Mouse (Mus musculus): ENCODE measurements around the gene Ntan1. TPM values are rescaled to one million over a fixed set of nuclear protein-coding genes. Genes with fewer than 3 reads are reported as not detected.

The Ntan1 gene
- polyA plus RNA-seq, 1 experiment from 2014 or later = 216 TPM

GRCm38 (mm10) chr16:13819806-13820500 lies 1.3 kb downstream of the Ntan1 start:
- 29% methylated on average over 12 of the region's 12 CpGs for WGBS
- H3K9me3 ChIP-seq (ENCODE audit: control insufficient read depth, low read depth, low read length) = no peaks in the 10 kb centered on the region
- H3K4me1 ChIP-seq (ENCODE audit: control insufficient read depth, insufficient read depth, low read length) = peaks cover 10% of the 10 kb centered on the region
- H3K4me2 ChIP-seq (replicated peaks; ENCODE audit: low read depth, low read length) = peak overlapping the region; percentile 77
- H3K27ac ChIP-seq (ENCODE audit: low read length) = peak overlapping the region; percentile 96; the same call in 1 of the 2 replicates
- H3K36me3 ChIP-seq (ENCODE audit: control insufficient read depth, insufficient read depth, low read length) = peaks cover 3% of the 10 kb centered on the region; the same call in 1 of the 2 replicates
- ATAC-seq (ENCODE audit: insufficient number of reproducible peaks, insufficient read depth, low FRiP score, low read depth) = no peak
- H3K9ac ChIP-seq (replicated peaks; ENCODE audit: low read depth, low read length) = peak overlapping the region; percentile 73
- peak overlapping the region; percentile 76 for H3K4me3 ChIP-seq (ENCODE audit: low read depth, low read length)
- no peaks in the 10 kb centered on the region for H3K27me3 ChIP-seq (ENCODE audit: control insufficient read depth, insufficient read depth, low read length)

- Histone ChIP-seq H3K27ac (ENCODE audit: low read length) (no peak overlapping the region), H3K9ac (replicated peaks; ENCODE audit: low read depth, low read length) (no peak overlapping the region), H3K4me1 (ENCODE audit: control insufficient read depth, insufficient read depth, low read length) (peaks cover 10% of the 10 kb centered on the region), H3K36me3 (ENCODE audit: control insufficient read depth, insufficient read depth, low read length) (peaks cover 3% of the 10 kb centered on the region; the same call in 1 of the 2 replicates), H3K27me3 (ENCODE audit: control insufficient read depth, insufficient read depth, low read length) (no peaks in the 10 kb centered on the region), H3K9me3 (ENCODE audit: control insufficient read depth, low read depth, low read length) (no peaks in the 10 kb centered on the region), H3K4me2 (replicated peaks; ENCODE audit: low read depth, low read length) (no peak overlapping the region), H3K4me3 (ENCODE audit: low read depth, low read length) (no peak overlapping the region)
- WGBS = 96% methylated on average over 5 of the region's 5 CpGs
- ATAC-seq (ENCODE audit: insufficient number of reproducible peaks, insufficient read depth, low FRiP score, low read depth) = no peak
Observed at GRCm38 (mm10) chr16:13820771-13821170, 2.1 kb downstream of the Ntan1 start.

DNA sequence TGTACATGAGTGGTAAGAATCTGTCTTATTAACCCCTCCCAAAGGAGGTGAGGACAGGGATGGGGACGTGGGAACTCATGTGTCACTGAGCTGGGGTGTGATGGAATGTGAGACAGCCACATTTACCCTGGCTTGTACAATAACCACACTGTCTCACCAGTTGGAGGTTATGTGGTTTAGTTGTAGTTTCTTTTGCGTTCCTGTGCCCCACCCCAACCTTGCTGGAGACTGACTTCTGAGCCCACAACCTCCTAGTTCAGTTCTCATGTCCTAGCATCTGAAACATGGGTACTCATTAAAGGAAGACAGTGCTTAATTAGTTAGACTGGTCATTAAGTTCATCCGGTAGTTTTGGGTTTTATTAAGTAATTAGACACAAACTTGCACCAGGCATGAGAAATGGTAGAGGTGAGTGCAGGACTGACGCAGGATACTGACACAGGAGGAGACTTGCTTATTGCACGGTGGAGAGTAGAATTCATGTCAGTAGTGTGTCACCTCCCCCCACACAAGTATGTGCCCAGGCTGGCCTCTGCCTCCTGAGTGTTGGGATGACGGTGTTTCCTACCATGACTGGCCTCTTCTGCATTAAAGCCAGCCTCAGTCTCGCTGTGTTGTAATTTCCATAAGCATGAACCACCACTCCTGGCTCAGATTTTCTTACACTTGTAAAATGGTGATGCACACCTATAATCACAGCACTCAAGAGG lies 7.3 kb downstream of the Ntan1 start:
- WGBS = 76% methylated on average over 7 of the region's 7 CpGs
- no peaks in the 10 kb centered on the region for H3K27me3 ChIP-seq (ENCODE audit: control insufficient read depth, insufficient read depth, low read length)
- ATAC-seq (ENCODE audit: insufficient number of reproducible peaks, insufficient read depth, low FRiP score, low read depth) = no peak

DNA sequence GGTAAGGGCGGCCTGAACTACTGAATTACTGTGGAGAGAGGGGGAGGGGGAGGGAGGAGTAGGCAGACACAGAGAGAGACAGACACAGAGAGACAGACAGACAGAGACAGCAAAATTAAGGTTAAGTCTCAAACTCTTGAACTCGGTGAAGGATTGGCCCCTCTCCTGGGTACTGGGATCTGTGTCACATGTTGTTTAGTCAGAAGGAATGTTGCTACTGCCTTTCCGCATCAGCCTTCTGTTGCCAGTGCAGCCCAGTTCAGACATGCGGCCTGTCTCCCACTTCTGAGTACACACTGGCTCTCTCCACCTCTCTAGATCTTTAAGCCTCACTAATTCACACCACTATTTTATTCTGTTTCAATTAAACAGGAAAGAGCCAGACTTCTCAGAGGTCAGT lies 7.9 kb downstream of the Ntan1 start:
- 86% methylated on average over 4 of the region's 4 CpGs for WGBS
- H3K9ac ChIP-seq (replicated peaks; ENCODE audit: low read depth, low read length) = no peak overlapping the region; the same call in 1 of the 2 replicates
- no peak overlapping the region for H3K27ac ChIP-seq (ENCODE audit: low read length)
- ATAC-seq (ENCODE audit: insufficient number of reproducible peaks, insufficient read depth, low FRiP score, low read depth) = no peak
- no peaks in the 10 kb centered on the region for H3K4me1 ChIP-seq (ENCODE audit: control insufficient read depth, insufficient read depth, low read length)
- no peaks in the 10 kb centered on the region for H3K9me3 ChIP-seq (ENCODE audit: control insufficient read depth, low read depth, low read length)
- no peaks in the 10 kb centered on the region for H3K27me3 ChIP-seq (ENCODE audit: control insufficient read depth, insufficient read depth, low read length)
- peaks cover 31% of the 10 kb centered on the region for H3K36me3 ChIP-seq (ENCODE audit: control insufficient read depth, insufficient read depth, low read length)
- no peak overlapping the region for H3K4me2 ChIP-seq (replicated peaks; ENCODE audit: low read depth, low read length)
- H3K4me3 ChIP-seq (ENCODE audit: low read depth, low read length) = no peak overlapping the region

More for the DNA sequence above, 7.3 kb downstream of the Ntan1 start:
- Histone ChIP-seq H3K27ac (ENCODE audit: low read length) (no peak overlapping the region), H3K36me3 (ENCODE audit: control insufficient read depth, insufficient read depth, low read length) (peaks cover 26% of the 10 kb centered on the region), H3K4me3 (ENCODE audit: low read depth, low read length) (no peak overlapping the region), H3K9me3 (ENCODE audit: control insufficient read depth, low read depth, low read length) (no peaks in the 10 kb centered on the region), H3K9ac (replicated peaks; ENCODE audit: low read depth, low read length) (no peak overlapping the region; the same call in 1 of the 2 replicates), H3K4me1 (ENCODE audit: control insufficient read depth, insufficient read depth, low read length) (no peaks in the 10 kb centered on the region), H3K4me2 (replicated peaks; ENCODE audit: low read depth, low read length) (no peak overlapping the region)

DNA sequence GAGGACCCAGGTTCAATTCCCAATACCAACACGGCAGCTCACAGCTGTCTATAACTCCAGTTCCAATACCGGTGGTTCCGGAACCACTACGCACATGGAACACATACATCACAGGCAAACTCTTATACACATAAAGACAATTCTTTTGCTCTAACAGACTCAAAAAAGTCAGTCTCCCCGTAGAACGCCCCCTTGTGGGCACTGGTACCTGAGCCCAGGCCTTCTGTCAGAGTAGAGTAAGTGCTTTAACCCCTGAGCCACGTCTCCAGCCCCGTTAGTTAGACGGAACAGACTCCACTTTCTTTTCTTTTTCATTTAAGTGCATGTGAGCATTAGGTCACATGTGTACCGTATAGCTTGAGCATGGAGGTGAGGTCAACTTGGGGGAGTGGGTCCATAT lies 11.8 kb downstream of the Ntan1 start:
- no peak overlapping the region for H3K9ac ChIP-seq (replicated peaks; ENCODE audit: low read depth, low read length)
- H3K4me1 ChIP-seq (ENCODE audit: control insufficient read depth, insufficient read depth, low read length) = no peaks in the 10 kb centered on the region
- WGBS = 87% methylated on average over 10 of the region's 10 CpGs
- H3K27ac ChIP-seq (ENCODE audit: low read length) = no peak overlapping the region
- no peak overlapping the region for H3K4me2 ChIP-seq (replicated peaks; ENCODE audit: low read depth, low read length)
- no peaks in the 10 kb centered on the region for H3K9me3 ChIP-seq (ENCODE audit: control insufficient read depth, low read depth, low read length)
- H3K27me3 ChIP-seq (ENCODE audit: control insufficient read depth, insufficient read depth, low read length) = no peaks in the 10 kb centered on the region
- no peak overlapping the region for H3K4me3 ChIP-seq (ENCODE audit: low read depth, low read length)
- no peak for ATAC-seq (ENCODE audit: insufficient number of reproducible peaks, insufficient read depth, low FRiP score, low read depth)
- peaks cover 63% of the 10 kb centered on the region for H3K36me3 ChIP-seq (ENCODE audit: control insufficient read depth, insufficient read depth, low read length)

DNA sequence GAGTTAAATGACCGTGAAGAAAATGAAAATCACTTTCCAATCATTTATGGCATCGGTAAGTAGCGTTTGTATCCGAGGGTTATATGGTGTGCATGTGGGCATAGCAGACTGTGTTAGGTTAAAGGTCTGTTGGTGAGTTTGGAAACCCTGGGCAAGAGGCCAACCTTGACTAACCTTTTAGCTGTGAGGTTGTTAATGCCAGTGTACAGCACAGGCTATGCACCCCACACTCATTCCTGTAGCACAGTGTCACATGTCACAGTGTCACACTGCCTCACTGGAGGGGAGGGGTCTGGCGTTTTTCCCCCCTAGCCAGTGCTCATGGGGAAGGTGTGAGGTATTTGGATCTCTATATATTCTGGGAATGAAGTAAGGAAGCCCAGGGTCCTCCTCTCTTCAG lies 13.0 kb downstream of the Ntan1 start:
- Histone ChIP-seq H3K9me3 (ENCODE audit: control insufficient read depth, low read depth, low read length) (no peaks in the 10 kb centered on the region), H3K4me3 (ENCODE audit: low read depth, low read length) (no peak overlapping the region), H3K27me3 (ENCODE audit: control insufficient read depth, insufficient read depth, low read length) (no peaks in the 10 kb centered on the region), H3K27ac (ENCODE audit: low read length) (no peak overlapping the region), H3K9ac (replicated peaks; ENCODE audit: low read depth, low read length) (no peak overlapping the region), H3K36me3 (ENCODE audit: control insufficient read depth, insufficient read depth, low read length) (peaks cover 74% of the 10 kb centered on the region), H3K4me1 (ENCODE audit: control insufficient read depth, insufficient read depth, low read length) (no peaks in the 10 kb centered on the region), H3K4me2 (replicated peaks; ENCODE audit: low read depth, low read length) (no peak overlapping the region)
- WGBS = 86% methylated on average over 5 of the region's 5 CpGs
- 0 out of 2 replicates have a peak, but pooled peaks have one; percentile 34 for ATAC-seq (ENCODE audit: insufficient number of reproducible peaks, insufficient read depth, low FRiP score, low read depth)

DNA sequence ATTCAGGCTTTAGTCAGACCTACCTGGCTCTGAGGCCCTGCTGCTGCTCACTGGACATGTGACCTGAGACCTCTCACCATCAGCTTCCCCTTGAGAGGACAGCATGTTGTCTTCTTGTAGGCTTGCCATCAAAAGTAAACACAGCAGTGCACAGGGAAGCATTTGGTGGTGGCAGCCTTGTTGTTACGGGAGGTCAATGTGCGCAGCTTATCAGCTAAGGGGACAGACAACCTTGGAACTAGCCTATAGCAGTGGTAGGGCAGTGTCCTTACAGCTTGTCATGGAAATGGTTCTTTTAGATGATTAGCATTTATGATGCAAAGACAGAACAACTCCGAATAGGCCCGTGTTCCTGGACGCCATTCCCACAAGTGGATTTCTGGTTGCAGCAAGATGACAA lies 15.7 kb downstream of the Ntan1 start:
- no peak for ATAC-seq (ENCODE audit: insufficient number of reproducible peaks, insufficient read depth, low FRiP score, low read depth)
- peaks cover 86% of the 10 kb centered on the region for H3K36me3 ChIP-seq (ENCODE audit: control insufficient read depth, insufficient read depth, low read length)

DNA sequence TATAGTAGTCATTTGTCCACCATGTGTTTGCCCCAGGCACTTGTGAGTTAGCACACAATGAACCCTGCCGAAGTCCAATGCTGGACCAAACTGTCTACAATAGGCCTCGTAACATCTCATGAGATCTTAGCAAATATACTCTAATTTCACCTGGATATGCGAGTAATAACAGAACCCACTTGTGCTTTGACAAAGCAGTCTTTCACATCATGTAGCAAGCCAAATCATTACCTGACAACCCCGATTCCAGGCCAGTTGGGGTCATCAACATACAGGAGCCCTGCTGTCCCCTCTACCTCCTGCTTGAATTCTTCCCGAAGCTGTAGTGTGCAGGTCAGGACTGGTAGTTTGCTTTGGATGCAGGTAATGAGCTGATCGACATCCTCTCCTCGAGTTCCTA lies 21.4 kb downstream of the Ntan1 start:
- Histone ChIP-seq H3K4me1 (ENCODE audit: control insufficient read depth, insufficient read depth, low read length) (no peaks in the 10 kb centered on the region), H3K36me3 (ENCODE audit: control insufficient read depth, insufficient read depth, low read length) (peaks cover 73% of the 10 kb centered on the region), H3K9me3 (ENCODE audit: control insufficient read depth, low read depth, low read length) (no peaks in the 10 kb centered on the region), H3K9ac (replicated peaks; ENCODE audit: low read depth, low read length) (no peak overlapping the region), H3K4me2 (replicated peaks; ENCODE audit: low read depth, low read length) (no peak overlapping the region), H3K4me3 (ENCODE audit: low read depth, low read length) (no peak overlapping the region), H3K27ac (ENCODE audit: low read length) (no peak overlapping the region), H3K27me3 (ENCODE audit: control insufficient read depth, insufficient read depth, low read length) (no peaks in the 10 kb centered on the region)
- ATAC-seq (ENCODE audit: insufficient number of reproducible peaks, insufficient read depth, low FRiP score, low read depth) = no peak
- WGBS = 92% methylated on average over 7 of the region's 7 CpGs

More for the DNA sequence above, 15.7 kb downstream of the Ntan1 start:
- no peaks in the 10 kb centered on the region for H3K9me3 ChIP-seq (ENCODE audit: control insufficient read depth, low read depth, low read length)
- H3K4me3 ChIP-seq (ENCODE audit: low read depth, low read length) = no peak overlapping the region
- H3K27ac ChIP-seq (ENCODE audit: low read length) = no peak overlapping the region
- H3K27me3 ChIP-seq (ENCODE audit: control insufficient read depth, insufficient read depth, low read length) = no peaks in the 10 kb centered on the region
- no peak overlapping the region for H3K9ac ChIP-seq (replicated peaks; ENCODE audit: low read depth, low read length)
- no peak overlapping the region for H3K4me2 ChIP-seq (replicated peaks; ENCODE audit: low read depth, low read length)
- no peaks in the 10 kb centered on the region for H3K4me1 ChIP-seq (ENCODE audit: control insufficient read depth, insufficient read depth, low read length)
- 93% methylated on average over 5 of the region's 5 CpGs for WGBS
